Mouse (Mus musculus): ENCODE results near the gene Atp6v0a1.

- no peak for TF ChIP-seq POLR2A (IDR thresholded peaks at IDR 0.05; ENCODE audit: insufficient read depth, low read depth, low read length)
- TF ChIP-seq CTCF (IDR thresholded peaks at IDR 0.05; ENCODE audit: insufficient read depth, low read depth, low read length), result no peak
Measured at GRCm38 (mm10) chr11:100968501-100968900, 40.8 kb upstream of the Atp6v0a1 start.
